Mouse (Mus musculus): Measurements from ENCODE around the gene St3gal5. TPM values are rescaled to one million over a fixed set of nuclear protein-coding genes. Genes with fewer than 3 reads are reported as not detected.

The St3gal5 gene
- total RNA-seq, 2 experiments from 2014 or later: 162 to 163 TPM

- Histone ChIP-seq H3K4me3 (no peak overlapping the region), H3K27ac (no peak overlapping the region)
- DNase-seq (ENCODE audit: extremely low spot score in 1 of 2, low spot score in 2 of 2): no peak
- TF ChIP-seq CTCF (IDR thresholded peaks at IDR 0.05): no peak
- intact Hi-C loops (cut with DNase I): no loop called here
These were observed 26.0 kb upstream of the St3gal5 start for GRCm38 (mm10) chr6:72071281-72071870.

GRCm38 (mm10) chr6:72073781-72074180, 23.6 kb upstream of the St3gal5 start:
- intact Hi-C loops (cut with DNase I): no loop called here
- TF ChIP-seq CTCF (IDR thresholded peaks at IDR 0.05): no peak
- DNase-seq (ENCODE audit: extremely low spot score in 1 of 2, low spot score in 2 of 2): no peak
- Histone ChIP-seq H3K27ac (no peak overlapping the region), H3K4me3 (no peak overlapping the region)

GRCm38 (mm10) chr6:72076512-72076911, 20.9 kb upstream of the St3gal5 start:
- DNase-seq (ENCODE audit: extremely low spot score in 1 of 2, low spot score in 2 of 2): no peak
- intact Hi-C loops (cut with DNase I): no loop called here
- Histone ChIP-seq H3K27ac (no peak overlapping the region), H3K4me3 (no peak overlapping the region)
- TF ChIP-seq CTCF (IDR thresholded peaks at IDR 0.05): no peak

GRCm38 (mm10) chr6:72078178-72078577, 19.2 kb upstream of the St3gal5 start:
- no peak for TF ChIP-seq CTCF (IDR thresholded peaks at IDR 0.05)
- intact Hi-C loops (cut with DNase I): no loop called here
- no peak overlapping the region for H3K27ac ChIP-seq

GRCm38 (mm10) chr6:72081318-72082024, 15.9 kb upstream of the St3gal5 start:
- H3K27ac ChIP-seq: no peak overlapping the region
- no peak overlapping the region for H3K4me3 ChIP-seq
- no peak for TF ChIP-seq CTCF (IDR thresholded peaks at IDR 0.05)
- DNase-seq (ENCODE audit: extremely low spot score in 1 of 2, low spot score in 2 of 2): no peak
- intact Hi-C loops (cut with DNase I): no loop called here

More at GRCm38 (mm10) chr6:72078178-72078577, 19.2 kb upstream of the St3gal5 start:
- H3K4me3 ChIP-seq: no peak overlapping the region
- DNase-seq (ENCODE audit: extremely low spot score in 1 of 2, low spot score in 2 of 2): no peak

- TF ChIP-seq CTCF (IDR thresholded peaks at IDR 0.05): no peak
- intact Hi-C loops (cut with DNase I): loop anchor here (5.0 kb wide), 1 partner anchor 35 kb away; no protein-coding TSS in a partner anchor
- DNase-seq (ENCODE audit: extremely low spot score in 1 of 2, low spot score in 2 of 2): no peak
- Histone ChIP-seq H3K4me3 (no peak overlapping the region), H3K27ac (no peak overlapping the region)
These were observed 10.0 kb upstream of the St3gal5 start for GRCm38 (mm10) chr6:72087402-72087801.

GRCm38 (mm10) chr6:72089865-72090264, 7.5 kb upstream of the St3gal5 start:
- no peak for DNase-seq (ENCODE audit: extremely low spot score in 1 of 2, low spot score in 2 of 2)
- no peak overlapping the region for H3K4me3 ChIP-seq
- no peak overlapping the region for H3K27ac ChIP-seq
- intact Hi-C loops (cut with DNase I): loop anchor here (5.0 kb wide), 1 partner anchor 38 kb away; no protein-coding TSS in a partner anchor
- TF ChIP-seq CTCF (IDR thresholded peaks at IDR 0.05): no peak

- intact Hi-C loops (cut with DNase I): no loop called here
- Histone ChIP-seq H3K4me3 (no peak overlapping the region), H3K27ac (no peak overlapping the region)
- TF ChIP-seq CTCF (IDR thresholded peaks at IDR 0.05): no peak
- DNase-seq (ENCODE audit: extremely low spot score in 1 of 2, low spot score in 2 of 2): no peak
These were observed 6.4 kb upstream of the St3gal5 start for GRCm38 (mm10) chr6:72091007-72091406.

GRCm38 (mm10) chr6:72093121-72093520, 4.3 kb upstream of the St3gal5 start:
- TF ChIP-seq CTCF (IDR thresholded peaks at IDR 0.05): no peak

GRCm38 (mm10) chr6:72096217-72096616, 1.2 kb upstream of the St3gal5 start:
- TF ChIP-seq CTCF (IDR thresholded peaks at IDR 0.05): no peak
- intact Hi-C loops (cut with DNase I): loop anchor here (2.0 to 5.0 kb wide), 3 partner anchors 47 to 121 kb away; no protein-coding TSS in a partner anchor
- H3K4me3 ChIP-seq: no peak overlapping the region
- peak overlapping the region; percentile 19; the same call in 1 of the 2 replicates for H3K27ac ChIP-seq
- DNase-seq (ENCODE audit: extremely low spot score in 1 of 2, low spot score in 2 of 2): no peak

More at GRCm38 (mm10) chr6:72093121-72093520, 4.3 kb upstream of the St3gal5 start:
- no peak for DNase-seq (ENCODE audit: extremely low spot score in 1 of 2, low spot score in 2 of 2)
- intact Hi-C loops (cut with DNase I): no loop called here
- no peak overlapping the region for H3K27ac ChIP-seq
- H3K4me3 ChIP-seq: no peak overlapping the region

- intact Hi-C loops (cut with DNase I): loop anchor here (1.0 to 5.0 kb wide), 4 partner anchors 48 to 121 kb away; no protein-coding TSS in a partner anchor
- DNase-seq (ENCODE audit: extremely low spot score in 1 of 2, low spot score in 2 of 2): no peak
- Histone ChIP-seq H3K4me3 (peak overlapping the region; percentile 73), H3K27ac (peak overlapping the region; percentile 82)
- TF ChIP-seq CTCF (IDR thresholded peaks at IDR 0.05): no peak
These were observed 723 bp upstream of the St3gal5 start for GRCm38 (mm10) chr6:72096669-72097068.

GRCm38 (mm10) chr6:72098021-72098655, 746 bp downstream of the St3gal5 start:
- Histone ChIP-seq H3K4me3 (peak overlapping the region; percentile 73), H3K27ac (peak overlapping the region; percentile 98)
- intact Hi-C loops (cut with DNase I): loop anchor here (5.0 kb wide), 2 partner anchors 64 to 119 kb away; no protein-coding TSS in a partner anchor
- DNase-seq (ENCODE audit: extremely low spot score in 1 of 2, low spot score in 2 of 2): no peak
- TF ChIP-seq CTCF (IDR thresholded peaks at IDR 0.05): no peak
